Mouse (Mus musculus): ENCODE results near the gene Wdr77. TPM values are rescaled to one million over a fixed set of nuclear protein-coding genes. Genes with fewer than 3 reads are reported as not detected.

Gene Wdr77
- total and polyA plus RNA-seq, 2 experiments from 2014 or later, result 64.8 to 77.7 TPM

- H3K4me3 ChIP-seq (ENCODE audit: low read depth, low read length), result no peak overlapping the region
- H3K4me2 ChIP-seq (ENCODE audit: low read depth), result no peak overlapping the region
- H3K27me3 ChIP-seq (ENCODE audit: insufficient read depth, low read length), result no peaks in the 10 kb centered on the region
- H3K9me3 ChIP-seq (ENCODE audit: low read length), result no peaks in the 10 kb centered on the region
- TF ChIP-seq CTCF (IDR thresholded peaks at IDR 0.05; ENCODE audit: low read depth), result no peak
- WGBS, result 93% methylated on average over 7 of the region's 7 CpGs
- DNase-seq (no peak), ATAC-seq (no peak)
- H3K27ac ChIP-seq (ENCODE audit: low read depth, low read length), result no peak overlapping the region
- no peaks in the 10 kb centered on the region for H3K4me1 ChIP-seq (ENCODE audit: insufficient read depth)
- no peak overlapping the region for H3K9ac ChIP-seq
- H3K36me3 ChIP-seq (ENCODE audit: insufficient read depth), result peaks cover 54% of the 10 kb centered on the region
Measured at GRCm38 (mm10) chr3:105951348-105951747, 7.8 kb upstream of the Wdr77 start.

GRCm38 (mm10) chr3:105957235-105957634 lies 1.9 kb upstream of the Wdr77 start:
- Histone ChIP-seq H3K4me1 (ENCODE audit: insufficient read depth) (peaks cover 17% of the 10 kb centered on the region), H3K27ac (ENCODE audit: low read depth, low read length) (no peak overlapping the region), H3K9me3 (ENCODE audit: low read length) (no peaks in the 10 kb centered on the region), H3K36me3 (ENCODE audit: insufficient read depth) (peaks cover 27% of the 10 kb centered on the region), H3K9ac (no peak overlapping the region), H3K27me3 (ENCODE audit: insufficient read depth, low read length) (no peaks in the 10 kb centered on the region), H3K4me2 (ENCODE audit: low read depth) (no peak overlapping the region), H3K4me3 (ENCODE audit: low read depth, low read length) (no peak overlapping the region)
- no peak for ATAC-seq
- TF ChIP-seq CTCF (IDR thresholded peaks at IDR 0.05; ENCODE audit: low read depth), result peak; percentile 37
- 96% methylated on average over 1 of the region's 1 CpGs for WGBS
- no peak for DNase-seq

GRCm38 (mm10) chr3:105958204-105958603 lies 965 bp upstream of the Wdr77 start:
- ATAC-seq (no peak), DNase-seq (no peak)
- Histone ChIP-seq H3K9me3 (ENCODE audit: low read length) (no peaks in the 10 kb centered on the region), H3K4me1 (ENCODE audit: insufficient read depth) (peaks cover 17% of the 10 kb centered on the region), H3K36me3 (ENCODE audit: insufficient read depth) (peaks cover 28% of the 10 kb centered on the region), H3K4me3 (ENCODE audit: low read depth, low read length) (peak overlapping the region; percentile 77), H3K4me2 (ENCODE audit: low read depth) (peak overlapping the region; percentile 70), H3K27me3 (ENCODE audit: insufficient read depth, low read length) (no peaks in the 10 kb centered on the region), H3K27ac (ENCODE audit: low read depth, low read length) (no peak overlapping the region), H3K9ac (peak overlapping the region; percentile 97)
- WGBS, result 43% methylated on average over 5 of the region's 5 CpGs
- no peak for TF ChIP-seq CTCF (IDR thresholded peaks at IDR 0.05; ENCODE audit: low read depth)

- H3K9me3 ChIP-seq (ENCODE audit: low read length), result no peaks in the 10 kb centered on the region
- H3K4me3 ChIP-seq (ENCODE audit: low read depth, low read length), result peak overlapping the region; percentile 77
- WGBS, result under 1% methylated on average over 26 of the region's 26 CpGs
- H3K4me2 ChIP-seq (ENCODE audit: low read depth), result peak overlapping the region; percentile 87
- DNase-seq (no peak), ATAC-seq (peak; percentile 54)
- H3K36me3 ChIP-seq (ENCODE audit: insufficient read depth), result peaks cover 36% of the 10 kb centered on the region
- H3K27ac ChIP-seq (ENCODE audit: low read depth, low read length), result peak overlapping the region; percentile 84
- TF ChIP-seq CTCF (IDR thresholded peaks at IDR 0.05; ENCODE audit: low read depth), result no peak
- H3K4me1 ChIP-seq (ENCODE audit: insufficient read depth), result peaks cover 17% of the 10 kb centered on the region
- peak overlapping the region; percentile 91 for H3K9ac ChIP-seq
- H3K27me3 ChIP-seq (ENCODE audit: insufficient read depth, low read length), result no peaks in the 10 kb centered on the region
Measured at GRCm38 (mm10) chr3:105959585-105959984, 416 bp downstream of the Wdr77 start.

GRCm38 (mm10) chr3:105959999-105960398 lies 830 bp downstream of the Wdr77 start, which contains the start of gene Atp5f1:
Gene Atp5f1 (minus strand): TSS chr3:105960099.
- WGBS, result 8% methylated on average over 6 of the region's 6 CpGs
- Histone ChIP-seq H3K4me2 (ENCODE audit: low read depth) (peak within 1 kb of the TSS; percentile 87), H3K4me3 (ENCODE audit: low read depth, low read length) (peak within 1 kb of the TSS; percentile 77), H3K9me3 (ENCODE audit: low read length) (no peaks in the 10 kb centered on the region), H3K27me3 (ENCODE audit: insufficient read depth, low read length) (no peaks in the 10 kb centered on the region), H3K4me1 (ENCODE audit: insufficient read depth) (peaks cover 17% of the 10 kb centered on the region), H3K36me3 (ENCODE audit: insufficient read depth) (peaks cover 36% of the 10 kb centered on the region), H3K27ac (ENCODE audit: low read depth, low read length) (peak within 1 kb of the TSS; percentile 93), H3K9ac (peak within 1 kb of the TSS; percentile 97)
- ATAC-seq, result no peak
- DNase-seq, result no peak
- TF ChIP-seq CTCF (IDR thresholded peaks at IDR 0.05; ENCODE audit: low read depth), result no peak

GRCm38 (mm10) chr3:105960700-105961099 lies 1.5 kb downstream of the Wdr77 start:
- Histone ChIP-seq H3K27ac (ENCODE audit: low read depth, low read length) (no peak overlapping the region), H3K4me3 (ENCODE audit: low read depth, low read length) (no peak overlapping the region), H3K9ac (no peak overlapping the region), H3K4me1 (ENCODE audit: insufficient read depth) (peaks cover 17% of the 10 kb centered on the region), H3K9me3 (ENCODE audit: low read length) (no peaks in the 10 kb centered on the region), H3K27me3 (ENCODE audit: insufficient read depth, low read length) (no peaks in the 10 kb centered on the region), H3K4me2 (ENCODE audit: low read depth) (peak overlapping the region; percentile 87; the same call in 1 of the 2 replicates), H3K36me3 (ENCODE audit: insufficient read depth) (peaks cover 39% of the 10 kb centered on the region)
- 87% methylated on average over 2 of the region's 2 CpGs for WGBS
- DNase-seq (no peak), ATAC-seq (no peak)
- TF ChIP-seq CTCF (IDR thresholded peaks at IDR 0.05; ENCODE audit: low read depth), result peak; percentile 53

GRCm38 (mm10) chr3:105971831-105972446 lies 12.8 kb downstream of the Wdr77 start:
- Histone ChIP-seq H3K27me3 (ENCODE audit: insufficient read depth, low read length) (no peaks in the 10 kb centered on the region), H3K27ac (ENCODE audit: low read depth, low read length) (no peak overlapping the region), H3K9ac (no peak overlapping the region), H3K4me2 (ENCODE audit: low read depth) (no peak overlapping the region), H3K4me3 (ENCODE audit: low read depth, low read length) (no peak overlapping the region), H3K9me3 (ENCODE audit: low read length) (no peaks in the 10 kb centered on the region), H3K4me1 (ENCODE audit: insufficient read depth) (no peaks in the 10 kb centered on the region), H3K36me3 (ENCODE audit: insufficient read depth) (peaks cover 33% of the 10 kb centered on the region)
- TF ChIP-seq CTCF (IDR thresholded peaks at IDR 0.05; ENCODE audit: low read depth), result no peak
- DNase-seq (no peak), ATAC-seq (no peak)
- WGBS, result 88% methylated on average over 5 of the region's 5 CpGs

All from forebrain, postnatal 0 days (tissue).